Mouse (Mus musculus) T-helper 2 cell (primary cell): Measurements from ENCODE around the gene Ptprd.

Experiments used
- in situ Hi-C: fragments of 300-600 bp; cut with MboI, MseI; formaldehyde crosslinking; loops from one replicate; pipeline ENCODE4 v1.15.1; 2025; ENCODE audit warnings: high pct_unique_total_duplicates

Gene Ptprd

DNA sequence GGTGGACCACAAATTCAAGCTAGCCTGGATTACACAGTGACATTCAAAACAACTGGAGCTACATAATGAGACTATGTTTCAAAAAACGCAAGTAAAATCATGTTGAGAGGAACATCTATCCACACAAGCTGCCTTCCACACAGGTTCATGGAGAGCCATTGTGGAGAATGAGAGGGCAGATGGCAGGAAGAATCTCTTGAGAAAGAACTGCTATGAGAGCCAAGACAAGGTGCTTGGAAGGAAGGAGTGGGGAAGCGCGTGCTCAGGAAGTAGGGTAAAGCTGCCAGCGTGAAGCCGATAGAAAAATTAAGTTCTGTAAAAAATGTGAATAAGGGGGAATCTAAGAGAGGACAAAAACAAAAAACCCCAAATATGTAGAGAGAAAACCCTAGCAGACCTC, 1808.5 kb downstream of the Ptprd start:
- in situ Hi-C loops: no loop called here

DNA sequence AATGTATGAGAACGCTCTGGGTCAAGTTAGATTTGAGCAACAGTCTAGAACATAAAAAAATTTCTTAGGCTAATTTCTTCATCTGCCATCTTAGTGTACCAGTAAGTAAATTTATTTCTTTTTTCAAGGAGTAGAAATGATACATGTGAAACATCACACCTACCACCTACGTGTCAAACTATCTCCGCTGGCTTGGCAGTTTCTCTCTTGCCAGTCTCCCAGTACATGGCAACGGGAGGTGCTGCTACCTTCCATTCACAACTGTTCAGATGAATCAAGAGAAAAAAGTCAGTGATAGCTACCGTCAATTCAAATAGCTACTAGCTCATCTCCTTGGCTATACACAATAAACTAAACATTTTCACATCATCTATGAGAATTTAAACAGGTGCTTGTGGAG, 1823.9 kb downstream of the Ptprd start:
- in situ Hi-C loops: no loop called here

DNA sequence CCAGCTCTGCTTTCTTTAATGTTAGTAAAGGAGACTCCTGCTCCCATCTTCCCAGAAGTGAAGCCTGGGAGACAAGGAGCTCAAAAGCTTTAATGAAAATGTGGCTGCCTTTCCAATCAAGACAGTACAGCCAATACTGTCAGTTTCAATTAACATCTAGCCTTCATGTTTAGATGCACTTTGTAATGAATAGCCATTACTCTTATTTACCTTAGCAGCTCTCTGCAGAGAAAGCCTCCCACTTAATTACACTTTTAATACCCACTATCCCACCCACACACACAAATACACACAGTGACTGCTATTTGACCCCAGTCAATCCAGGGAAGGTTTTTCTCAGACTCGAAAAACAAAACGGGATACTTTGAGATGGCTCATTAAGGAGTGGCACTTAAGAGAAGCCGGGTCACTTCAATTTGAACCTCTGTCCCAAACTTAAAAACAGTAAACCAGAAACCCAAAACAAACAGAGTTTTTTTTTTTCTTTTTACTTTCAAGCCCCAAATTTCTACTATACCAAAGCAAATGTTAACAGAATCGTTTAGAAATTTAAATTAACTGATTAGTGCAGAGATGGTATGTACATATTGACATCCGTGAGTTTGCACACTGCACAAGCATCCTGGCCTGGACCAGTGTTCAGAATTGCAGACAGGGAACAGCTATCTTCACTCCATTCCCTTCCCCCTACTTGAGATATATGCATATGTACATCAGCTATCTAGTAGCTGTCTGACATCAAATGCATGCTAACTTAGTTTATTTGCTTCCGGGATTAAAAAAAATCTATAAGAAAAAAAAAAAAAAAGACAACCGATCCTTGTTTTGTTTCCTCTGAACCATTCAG, 1824.6 kb downstream of the Ptprd start:
- in situ Hi-C loops: no loop called here

DNA sequence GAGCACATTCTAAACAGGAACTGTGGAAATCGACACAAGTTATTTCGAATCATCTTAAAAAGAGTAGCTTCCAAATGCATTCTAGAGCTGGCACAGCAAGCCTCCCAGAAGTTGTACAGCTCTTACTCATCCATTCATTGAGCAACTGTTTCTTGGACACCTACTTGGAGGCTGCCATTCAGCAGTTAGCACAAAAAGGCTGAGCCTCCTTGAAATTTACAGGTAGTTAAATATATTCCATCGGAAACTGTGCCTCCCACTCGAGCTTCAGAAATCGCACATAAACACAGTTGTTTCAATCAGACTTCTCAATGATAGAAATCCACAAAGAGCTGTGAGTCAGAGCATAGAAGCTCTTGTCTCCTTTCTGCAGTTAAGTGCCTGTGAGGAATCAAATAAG, 1825.9 kb downstream of the Ptprd start:
- in situ Hi-C loops: no loop called here

DNA sequence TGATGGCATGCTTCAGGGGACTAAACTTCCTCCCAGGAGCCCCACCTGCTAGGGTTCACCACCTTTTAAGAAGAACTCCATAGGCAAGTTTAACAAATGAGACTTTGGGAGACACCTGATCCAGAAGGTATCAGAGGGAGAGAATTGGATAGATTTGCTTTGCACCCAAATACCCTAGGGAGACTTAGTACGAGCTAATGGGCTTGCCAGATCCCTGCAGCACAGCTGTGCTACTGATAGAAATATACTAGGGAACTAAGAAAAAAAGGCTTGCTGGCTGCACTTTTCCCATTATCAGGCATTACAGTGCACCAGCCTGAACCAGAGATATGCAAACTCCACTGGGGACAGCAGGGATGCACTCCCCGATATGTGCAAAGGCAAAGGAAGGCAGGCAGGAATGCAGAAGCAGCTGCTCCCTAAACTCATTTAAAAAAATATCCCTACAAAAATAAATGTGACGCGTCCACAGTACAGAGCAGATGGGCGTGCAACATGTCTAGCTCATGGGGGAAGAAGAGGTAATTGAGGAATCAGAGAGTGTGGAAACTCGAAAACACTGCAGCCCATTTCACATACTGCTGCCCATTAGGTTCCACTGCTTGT, 1831.3 kb downstream of the Ptprd start:
- in situ Hi-C loops: no loop called here

DNA sequence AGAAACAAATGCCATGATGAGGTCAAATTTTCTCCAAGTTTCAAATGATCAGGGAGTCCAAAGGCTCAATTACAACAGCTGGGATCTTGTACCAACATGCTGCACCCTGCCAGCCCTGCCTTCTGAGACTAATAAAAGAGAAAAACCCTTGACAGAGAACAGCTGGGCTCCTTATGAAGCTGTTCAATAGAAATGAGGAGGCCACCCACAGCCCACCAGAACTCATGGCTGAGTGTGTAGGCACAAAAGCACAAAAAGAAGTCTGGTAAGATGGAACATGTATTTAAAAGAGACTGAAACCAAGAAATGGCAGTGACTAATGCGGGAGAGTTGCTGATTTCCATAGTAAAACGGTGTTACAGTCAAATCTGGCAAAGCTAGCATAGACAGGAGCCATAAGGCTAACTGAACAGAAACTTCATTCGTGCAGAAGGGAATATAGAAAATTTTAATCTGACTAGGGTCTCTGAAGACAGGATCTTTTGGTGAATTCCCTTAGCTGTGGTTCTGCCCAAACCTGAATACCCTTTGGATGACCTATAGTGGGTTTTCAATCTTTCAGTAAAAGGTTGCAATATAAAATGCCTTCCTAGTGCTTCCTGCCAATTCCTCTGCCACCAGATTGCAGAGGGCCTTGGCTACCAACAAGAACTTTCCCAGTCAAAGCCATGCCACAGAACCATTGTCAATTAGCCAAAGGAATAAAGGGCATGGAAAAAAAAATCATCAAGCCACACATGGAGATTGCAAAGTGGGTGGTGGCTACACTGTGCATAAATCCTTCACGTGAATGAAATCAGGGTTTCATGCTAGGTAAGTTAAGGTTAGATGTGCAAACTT, 1841.5 kb downstream of the Ptprd start:
- in situ Hi-C loops: loop anchor here (25.0 kb wide), 1 partner anchor 683 kb away; no protein-coding TSS in a partner anchor

DNA sequence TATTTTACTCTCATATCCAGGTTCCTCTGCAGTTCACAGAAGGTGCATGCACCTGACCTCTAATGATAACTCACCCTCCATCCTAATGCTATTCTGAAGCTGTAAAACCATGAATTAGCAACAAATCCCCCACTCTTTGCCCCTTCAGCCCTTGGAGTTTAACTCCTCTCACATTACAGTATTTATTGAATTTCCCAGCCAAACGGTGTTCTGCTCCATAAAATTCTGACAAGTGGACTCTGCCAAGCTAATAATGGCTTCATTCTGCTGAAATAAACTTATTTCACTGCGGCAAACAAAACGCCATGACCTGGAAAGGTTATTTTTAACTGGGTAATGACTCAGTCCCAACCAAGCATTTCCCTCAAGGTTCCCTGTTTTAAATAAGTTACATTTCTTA, 1842.7 kb downstream of the Ptprd start:
- in situ Hi-C loops: loop anchor here (25.0 kb wide), 1 partner anchor 682 kb away; no protein-coding TSS in a partner anchor

DNA sequence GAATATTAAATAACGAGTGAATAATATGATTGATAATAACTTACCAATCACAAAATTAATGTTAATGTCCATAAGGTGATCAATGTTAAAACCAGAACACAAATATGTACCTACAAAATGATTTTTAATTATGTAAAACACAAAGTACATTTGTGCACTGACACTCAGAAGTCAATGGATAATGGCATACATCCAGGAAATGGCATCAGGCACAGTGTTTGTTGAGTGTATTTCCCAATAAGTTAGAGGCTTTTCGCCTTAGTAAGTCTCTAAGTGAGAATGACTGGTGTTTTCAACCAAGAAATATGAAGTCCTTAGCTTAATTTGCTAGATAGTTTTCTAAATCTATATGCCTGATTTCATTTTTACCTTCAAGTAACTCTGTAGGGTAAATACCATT, 1843.5 kb downstream of the Ptprd start:
- in situ Hi-C loops: loop anchor here (25.0 kb wide), 1 partner anchor 681 kb away; no protein-coding TSS in a partner anchor

DNA sequence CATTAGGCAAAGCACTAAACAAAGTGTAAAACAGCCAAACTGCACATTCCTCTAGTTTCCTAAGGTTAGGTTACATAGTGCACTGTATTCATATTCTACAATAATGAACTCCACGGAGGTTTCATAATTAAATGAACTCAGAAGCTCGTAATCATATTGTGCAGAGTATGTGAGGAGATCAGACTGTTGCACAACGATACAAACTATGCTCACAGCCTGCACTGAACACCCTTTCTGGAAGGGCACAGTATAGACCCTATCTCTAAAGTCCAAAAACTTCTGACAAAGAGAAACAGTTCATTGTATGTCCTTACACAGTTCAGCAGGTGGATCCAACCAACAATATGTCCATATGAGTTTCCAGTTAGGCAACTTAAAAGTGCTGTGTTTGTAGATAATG, 1844.5 kb downstream of the Ptprd start:
- in situ Hi-C loops: loop anchor here (25.0 kb wide), 1 partner anchor 680 kb away; no protein-coding TSS in a partner anchor

DNA sequence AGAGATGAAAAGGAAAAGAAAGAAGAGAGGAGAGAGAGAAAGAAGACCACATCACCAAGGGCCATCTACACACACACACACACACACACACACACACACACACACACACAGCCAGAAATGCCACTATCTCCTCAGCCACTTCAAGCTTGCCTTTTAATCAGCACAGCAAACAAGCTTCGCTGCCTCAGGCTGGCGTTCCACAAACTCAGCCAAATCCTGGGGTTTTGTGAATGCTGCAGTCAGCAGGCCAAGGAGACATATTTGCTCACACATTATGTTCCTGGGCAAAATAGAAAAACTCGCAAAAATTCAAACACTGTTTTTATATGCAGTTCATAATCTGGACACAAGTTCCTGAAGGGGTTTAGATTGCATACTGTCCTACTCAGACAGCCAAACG, 1845.9 kb downstream of the Ptprd start:
- in situ Hi-C loops: loop anchor here (25.0 kb wide), 1 partner anchor 679 kb away; no protein-coding TSS in a partner anchor

DNA sequence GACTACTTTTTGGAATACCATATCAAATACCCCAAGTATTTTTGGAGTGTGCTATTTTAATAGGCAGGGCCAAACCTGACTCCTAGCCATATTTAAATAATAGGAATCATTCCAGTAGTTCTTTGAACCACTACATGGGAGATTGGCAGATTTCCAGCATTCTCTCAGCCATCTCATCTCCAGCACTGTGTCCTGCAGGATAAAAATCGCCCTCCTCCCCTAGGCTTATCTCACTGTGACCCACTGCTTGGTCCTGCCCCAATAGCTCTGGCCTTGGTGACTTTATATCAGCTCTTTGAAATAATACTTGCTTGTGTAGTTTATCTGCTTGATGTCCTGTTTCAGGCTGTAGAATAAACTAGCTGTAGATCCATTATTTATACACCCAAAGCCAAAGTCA, 1850.2 kb downstream of the Ptprd start:
- in situ Hi-C loops: loop anchor here (25.0 kb wide), 1 partner anchor 674 kb away; no protein-coding TSS in a partner anchor

DNA sequence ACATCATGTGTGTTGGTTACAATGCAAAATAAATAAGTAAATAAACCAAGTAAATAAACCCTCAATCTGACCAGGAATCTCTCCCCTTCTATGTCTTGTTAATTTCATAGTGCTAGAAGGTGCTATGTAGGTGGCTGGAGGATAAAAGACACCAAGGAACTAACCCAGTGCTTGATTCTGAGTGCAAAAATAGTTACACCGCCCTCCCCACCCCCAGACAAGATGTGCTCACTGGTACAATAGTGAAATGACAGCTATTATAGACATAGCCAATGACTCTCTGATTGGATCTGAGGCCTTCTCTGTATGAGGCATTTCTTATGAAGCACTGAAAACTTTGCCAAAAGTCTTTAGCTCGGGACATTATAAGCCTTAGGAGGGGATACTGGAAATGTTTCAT, 1857.6 kb downstream of the Ptprd start:
- in situ Hi-C loops: loop anchor here (25.0 kb wide), 1 partner anchor 667 kb away; no protein-coding TSS in a partner anchor

DNA sequence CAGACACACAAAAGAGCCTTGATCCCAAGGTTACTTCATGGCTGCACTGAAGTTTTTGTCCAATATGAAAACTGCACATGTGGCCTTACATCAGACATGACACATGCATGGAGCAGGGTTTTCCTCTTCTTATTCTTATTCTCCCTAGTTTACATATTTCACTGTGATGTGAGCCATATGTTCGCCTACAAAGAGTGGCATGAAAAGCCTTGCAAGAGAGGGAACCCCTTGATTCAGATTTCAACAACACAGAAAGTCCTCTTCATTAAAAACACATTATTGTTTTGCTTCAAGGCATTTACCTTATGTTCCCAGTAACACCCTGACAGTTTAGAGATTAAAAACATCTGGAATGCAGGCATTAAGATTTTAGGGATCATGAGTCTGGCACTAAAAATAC, 1859.3 kb downstream of the Ptprd start:
- in situ Hi-C loops: loop anchor here (25.0 kb wide), 1 partner anchor 665 kb away; no protein-coding TSS in a partner anchor

DNA sequence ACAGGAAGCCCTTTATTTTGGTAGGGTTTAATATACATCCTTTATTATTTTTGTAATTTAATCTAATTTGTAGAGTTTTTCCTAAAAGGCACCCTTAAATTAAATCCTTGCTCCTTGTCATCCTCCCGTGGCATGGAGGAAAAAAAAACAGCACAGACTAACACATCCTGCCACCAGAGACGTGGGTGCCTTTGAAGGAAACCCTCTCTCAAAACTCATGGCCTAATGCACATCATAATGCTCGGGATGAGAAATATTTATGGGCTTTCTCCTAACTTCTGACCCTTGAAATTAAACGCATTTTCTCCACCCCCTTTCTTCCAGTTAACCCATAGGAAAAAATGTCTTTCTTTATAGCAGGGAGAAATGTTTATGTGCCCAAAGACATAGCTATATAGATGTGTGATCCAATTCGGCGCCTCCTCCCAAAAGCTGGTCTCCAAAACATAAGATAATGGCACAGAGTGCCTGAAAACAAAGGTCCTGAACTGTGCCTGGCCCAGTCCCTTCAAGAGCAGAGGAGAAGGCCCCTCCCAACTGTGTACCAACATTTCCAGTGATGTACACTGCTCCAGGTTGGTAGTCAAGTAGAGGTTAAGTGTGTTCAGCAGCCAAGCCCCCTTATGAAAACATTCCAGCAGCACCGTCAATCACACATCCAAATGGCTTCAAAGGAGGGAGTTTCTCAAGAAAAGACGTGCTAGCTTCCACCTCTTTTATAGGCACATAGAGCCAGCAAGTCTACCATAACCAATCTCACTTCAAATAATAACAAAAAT, 1860.4 kb downstream of the Ptprd start:
- in situ Hi-C loops: loop anchor here (25.0 kb wide), 1 partner anchor 664 kb away; no protein-coding TSS in a partner anchor

DNA sequence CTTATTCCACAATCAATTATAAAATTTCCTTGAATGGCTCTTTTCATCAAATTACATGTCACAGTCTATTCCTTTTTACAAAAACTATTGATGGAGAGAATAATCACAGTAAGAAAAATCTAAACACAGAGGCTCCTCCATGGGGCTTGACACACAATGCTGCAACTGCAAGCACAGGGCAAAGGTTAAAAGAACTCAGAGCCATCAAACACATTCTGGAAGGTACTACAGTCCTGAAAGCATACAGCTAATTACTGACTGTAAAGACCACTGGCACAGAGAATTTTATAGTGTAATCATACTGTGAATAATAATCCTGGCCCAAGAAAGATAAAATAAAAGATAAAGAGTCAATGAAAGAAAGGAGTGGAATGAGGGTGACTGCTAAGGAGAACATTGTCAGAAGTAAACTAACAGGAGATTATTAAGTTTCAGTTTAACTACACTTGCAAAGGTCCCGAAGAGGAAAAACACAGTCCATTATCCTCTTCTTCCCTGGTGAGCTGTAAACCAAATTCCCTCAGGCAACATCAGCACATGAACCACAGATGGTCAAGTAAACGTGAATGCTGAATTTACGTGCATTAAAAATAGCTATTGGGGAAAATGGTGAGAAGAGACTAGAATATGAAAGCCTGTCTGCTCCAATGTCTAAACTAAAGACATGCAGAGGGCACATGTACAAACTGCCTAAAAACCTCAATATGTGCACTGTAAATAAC, 1861.4 kb downstream of the Ptprd start:
- in situ Hi-C loops: loop anchor here (25.0 kb wide), 1 partner anchor 663 kb away; no protein-coding TSS in a partner anchor

DNA sequence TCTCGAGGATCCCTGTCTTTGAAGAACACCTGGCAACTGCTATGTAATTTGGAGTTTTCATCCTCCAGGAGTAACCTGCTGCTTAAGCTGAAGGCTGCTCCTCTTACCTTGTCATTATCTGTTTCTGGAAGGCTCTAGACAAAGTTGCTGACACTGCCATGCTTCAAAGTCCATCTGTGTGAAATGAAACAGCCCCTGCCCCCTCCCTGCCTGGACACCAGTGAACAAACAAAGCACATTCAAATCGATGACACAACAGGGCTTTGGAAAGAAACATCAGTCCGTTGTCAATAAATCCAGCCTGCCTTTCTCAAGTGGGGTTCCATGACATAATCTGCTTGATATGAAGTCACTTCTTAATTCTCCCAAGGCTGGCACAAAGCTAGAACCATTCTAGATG, 1867.7 kb downstream of the Ptprd start:
- in situ Hi-C loops: no loop called here

DNA sequence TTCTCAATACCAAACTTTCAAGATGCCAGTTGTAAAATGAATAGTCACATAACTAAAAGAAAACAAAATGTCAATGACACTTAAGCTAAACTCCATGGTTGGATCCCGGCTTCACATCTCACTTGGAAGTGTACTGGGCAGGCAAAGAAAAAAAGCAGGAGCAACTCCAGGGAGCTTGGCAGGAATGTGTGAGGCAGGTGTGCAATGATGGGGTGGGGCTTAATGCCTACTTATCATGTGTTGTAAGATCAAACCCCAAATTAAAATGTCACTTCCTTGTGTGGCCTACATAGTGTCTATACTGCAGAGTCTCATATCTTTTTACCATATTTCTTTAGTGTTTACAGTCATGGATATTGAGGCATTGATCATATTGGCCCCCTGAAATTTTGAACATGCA, 1873.8 kb downstream of the Ptprd start:
- in situ Hi-C loops: no loop called here

DNA sequence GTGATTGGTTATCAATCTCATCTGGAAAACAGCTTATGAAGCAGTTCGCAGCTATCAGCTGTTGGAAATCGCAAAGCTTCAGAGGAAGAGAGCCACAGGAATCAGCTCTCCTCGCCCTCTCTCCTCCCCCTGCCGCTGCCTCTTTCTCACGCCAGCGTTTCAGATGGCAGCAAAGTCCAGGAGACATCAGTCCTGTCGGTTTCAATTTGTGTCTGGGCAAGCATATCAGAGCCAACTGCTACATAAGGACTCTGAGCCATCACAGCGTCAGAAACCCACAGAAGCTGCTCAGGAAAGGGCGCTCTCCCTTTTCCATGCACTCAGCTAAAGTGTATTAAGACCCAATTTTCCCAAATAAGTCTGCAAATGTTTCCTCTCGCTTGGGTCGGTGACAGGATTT, 1884.4 kb downstream of the Ptprd start:
- in situ Hi-C loops: no loop called here

DNA sequence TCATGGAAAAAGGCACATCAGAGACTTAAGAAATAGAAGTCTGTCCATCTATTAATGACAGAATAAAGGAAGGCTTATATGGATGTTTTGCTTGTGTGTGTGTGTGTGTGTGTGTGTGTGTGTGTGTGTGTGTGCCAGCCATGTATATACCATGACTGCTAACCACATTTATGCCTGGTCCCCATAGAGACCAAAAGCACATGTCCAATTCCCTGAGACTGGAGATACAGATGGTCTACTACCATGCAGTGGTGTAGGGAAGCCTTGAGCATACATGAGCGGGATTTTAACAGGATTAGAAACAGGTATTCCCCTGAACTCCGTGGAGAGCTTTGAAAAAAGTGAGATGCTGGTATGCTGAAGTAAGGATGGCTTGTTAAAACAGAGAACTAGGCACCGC, 1886.1 kb downstream of the Ptprd start:
- in situ Hi-C loops: no loop called here

DNA sequence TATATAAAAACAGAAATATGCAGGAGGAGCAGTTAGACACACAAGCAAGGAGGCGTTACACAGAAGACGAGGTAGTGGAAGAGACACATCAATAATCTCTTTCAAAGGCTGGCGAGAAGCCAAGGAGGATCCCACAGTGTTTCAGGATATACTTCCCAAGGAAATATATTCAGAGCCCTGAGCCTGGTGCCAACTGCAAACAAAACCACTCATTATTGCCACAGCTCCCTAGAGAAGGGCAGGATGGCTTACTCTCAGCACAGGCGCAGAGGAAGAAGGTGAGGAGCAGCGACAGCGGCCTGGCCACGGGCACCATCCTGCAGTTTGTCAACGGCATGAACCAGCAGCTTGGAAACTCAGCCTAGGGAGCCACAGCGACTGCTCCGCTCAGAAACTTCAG, 1886.8 kb downstream of the Ptprd start:
- in situ Hi-C loops: no loop called here
